Mouse (Mus musculus): ENCODE results near the gene Trim9. TPM values are rescaled to one million over a fixed set of nuclear protein-coding genes. Genes with fewer than 3 reads are reported as not detected.

The Trim9 gene
- total and polyA plus RNA-seq, 2 experiments from 2014 or later = 120 to 234 TPM

- DNase-seq (ENCODE audit: low spot score) = peak; percentile 42
- no peak overlapping the region for H3K4me3 ChIP-seq (ENCODE audit: low read depth, low read length)
- no peak for ATAC-seq (ENCODE audit: low FRiP score)
- no peak overlapping the region for H3K4me2 ChIP-seq (ENCODE audit: low read depth, low read length, poor library complexity, severe bottlenecking)
- no peak for TF ChIP-seq CTCF (IDR thresholded peaks at IDR 0.05)
- H3K9ac ChIP-seq (replicated peaks; ENCODE audit: low read length, poor library complexity, severe bottlenecking) = no peak overlapping the region
- H3K27ac ChIP-seq (ENCODE audit: low read depth, low read length) = no peak overlapping the region
- WGBS = 56% methylated on average over 5 of the region's 5 CpGs
- H3K36me3 ChIP-seq (ENCODE audit: insufficient read depth, low read length) = peaks cover 6% of the 10 kb centered on the region; the same call in 1 of the 2 replicates
- no peaks in the 10 kb centered on the region for H3K4me1 ChIP-seq (ENCODE audit: insufficient read depth, low read length)
- no peaks in the 10 kb centered on the region for H3K27me3 ChIP-seq (ENCODE audit: insufficient read depth, low read length)
- no peaks in the 10 kb centered on the region for H3K9me3 ChIP-seq (ENCODE audit: low read length)
These were observed 12.2 kb downstream of the Trim9 start for GRCm38 (mm10) chr12:70335176-70335575.

- Histone ChIP-seq H3K36me3 (ENCODE audit: insufficient read depth, low read length) (peaks cover 6% of the 10 kb centered on the region; the same call in 1 of the 2 replicates), H3K27ac (ENCODE audit: low read depth, low read length) (no peak overlapping the region), H3K4me1 (ENCODE audit: insufficient read depth, low read length) (no peaks in the 10 kb centered on the region), H3K27me3 (ENCODE audit: insufficient read depth, low read length) (no peaks in the 10 kb centered on the region), H3K4me2 (ENCODE audit: low read depth, low read length, poor library complexity, severe bottlenecking) (no peak overlapping the region), H3K9ac (replicated peaks; ENCODE audit: low read length, poor library complexity, severe bottlenecking) (no peak overlapping the region), H3K4me3 (ENCODE audit: low read depth, low read length) (no peak overlapping the region), H3K9me3 (ENCODE audit: low read length) (no peaks in the 10 kb centered on the region)
- DNase-seq (ENCODE audit: low spot score) = peak; percentile 58
- 63% methylated on average over 6 of the region's 6 CpGs for WGBS
- 0 out of 2 replicates have a peak, but pooled peaks have one; percentile 38 for ATAC-seq (ENCODE audit: low FRiP score)
- no peak for TF ChIP-seq CTCF (IDR thresholded peaks at IDR 0.05)
These were observed 14.1 kb downstream of the Trim9 start for GRCm38 (mm10) chr12:70333253-70333805.

GRCm38 (mm10) chr12:70329059-70329458 lies 18.4 kb downstream of the Trim9 start:
- ATAC-seq (ENCODE audit: low FRiP score) (no peak), DNase-seq (ENCODE audit: low spot score) (no peak)
- no peaks in the 10 kb centered on the region for H3K9me3 ChIP-seq (ENCODE audit: low read length)
- H3K9ac ChIP-seq (replicated peaks; ENCODE audit: low read length, poor library complexity, severe bottlenecking) = no peak overlapping the region
- no peak overlapping the region for H3K27ac ChIP-seq (ENCODE audit: low read depth, low read length)
- WGBS = 89% methylated on average over 3 of the region's 3 CpGs
- H3K4me1 ChIP-seq (ENCODE audit: insufficient read depth, low read length) = no peaks in the 10 kb centered on the region
- no peak overlapping the region for H3K4me2 ChIP-seq (ENCODE audit: low read depth, low read length, poor library complexity, severe bottlenecking)
- no peak overlapping the region for H3K4me3 ChIP-seq (ENCODE audit: low read depth, low read length)
- no peak for TF ChIP-seq CTCF (IDR thresholded peaks at IDR 0.05)
- 0 out of 2 replicates have a peak, but pooled peaks cover 2% of the 10 kb centered on the region for H3K36me3 ChIP-seq (ENCODE audit: insufficient read depth, low read length)
- no peaks in the 10 kb centered on the region for H3K27me3 ChIP-seq (ENCODE audit: insufficient read depth, low read length)

- no peak for TF ChIP-seq CTCF (IDR thresholded peaks at IDR 0.05)
- Histone ChIP-seq H3K9ac (replicated peaks; ENCODE audit: low read length, poor library complexity, severe bottlenecking) (no peak overlapping the region), H3K9me3 (ENCODE audit: low read length) (no peaks in the 10 kb centered on the region), H3K4me3 (ENCODE audit: low read depth, low read length) (no peak overlapping the region), H3K27me3 (ENCODE audit: insufficient read depth, low read length) (no peaks in the 10 kb centered on the region), H3K4me1 (ENCODE audit: insufficient read depth, low read length) (no peaks in the 10 kb centered on the region), H3K27ac (ENCODE audit: low read depth, low read length) (no peak overlapping the region), H3K4me2 (ENCODE audit: low read depth, low read length, poor library complexity, severe bottlenecking) (no peak overlapping the region), H3K36me3 (ENCODE audit: insufficient read depth, low read length) (0 out of 2 replicates have a peak, but pooled peaks cover 2% of the 10 kb centered on the region)
- ATAC-seq (ENCODE audit: low FRiP score) (no peak), DNase-seq (ENCODE audit: low spot score) (no peak)
- 59% methylated on average over 1 of the region's 1 CpGs for WGBS
These were observed 20.5 kb downstream of the Trim9 start for GRCm38 (mm10) chr12:70326956-70327355.

- no peak for TF ChIP-seq CTCF (IDR thresholded peaks at IDR 0.05)
- DNase-seq (ENCODE audit: low spot score) (no peak), ATAC-seq (ENCODE audit: low FRiP score) (no peak)
- Histone ChIP-seq H3K4me3 (ENCODE audit: low read depth, low read length) (no peak overlapping the region), H3K9ac (replicated peaks; ENCODE audit: low read length, poor library complexity, severe bottlenecking) (no peak overlapping the region), H3K4me2 (ENCODE audit: low read depth, low read length, poor library complexity, severe bottlenecking) (no peak overlapping the region), H3K27me3 (ENCODE audit: insufficient read depth, low read length) (no peaks in the 10 kb centered on the region), H3K27ac (ENCODE audit: low read depth, low read length) (no peak overlapping the region), H3K36me3 (ENCODE audit: insufficient read depth, low read length) (0 out of 2 replicates have a peak, but pooled peaks cover 2% of the 10 kb centered on the region), H3K9me3 (ENCODE audit: low read length) (no peaks in the 10 kb centered on the region), H3K4me1 (ENCODE audit: insufficient read depth, low read length) (no peaks in the 10 kb centered on the region)
- 12% methylated on average over 2 of the region's 2 CpGs for WGBS
These were observed 21.0 kb downstream of the Trim9 start for GRCm38 (mm10) chr12:70326393-70326792.

GRCm38 (mm10) chr12:70325826-70326225 lies 21.6 kb downstream of the Trim9 start:
- Histone ChIP-seq H3K9me3 (ENCODE audit: low read length) (no peaks in the 10 kb centered on the region), H3K27me3 (ENCODE audit: insufficient read depth, low read length) (no peaks in the 10 kb centered on the region), H3K4me3 (ENCODE audit: low read depth, low read length) (no peak overlapping the region), H3K36me3 (ENCODE audit: insufficient read depth, low read length) (0 out of 2 replicates have a peak, but pooled peaks cover 2% of the 10 kb centered on the region), H3K9ac (replicated peaks; ENCODE audit: low read length, poor library complexity, severe bottlenecking) (no peak overlapping the region), H3K4me2 (ENCODE audit: low read depth, low read length, poor library complexity, severe bottlenecking) (no peak overlapping the region), H3K27ac (ENCODE audit: low read depth, low read length) (peak overlapping the region; percentile 7; the same call in 1 of the 2 replicates), H3K4me1 (ENCODE audit: insufficient read depth, low read length) (no peaks in the 10 kb centered on the region)
- no peak for DNase-seq (ENCODE audit: low spot score)
- WGBS = 50% methylated on average over 7 of the region's 7 CpGs
- TF ChIP-seq CTCF (IDR thresholded peaks at IDR 0.05) = no peak
- no peak for ATAC-seq (ENCODE audit: low FRiP score)

All from midbrain, postnatal 0 days (tissue).